Comparison of ENCODE assay signal across 23 mouse cellular contexts in the genomic region with DNA sequence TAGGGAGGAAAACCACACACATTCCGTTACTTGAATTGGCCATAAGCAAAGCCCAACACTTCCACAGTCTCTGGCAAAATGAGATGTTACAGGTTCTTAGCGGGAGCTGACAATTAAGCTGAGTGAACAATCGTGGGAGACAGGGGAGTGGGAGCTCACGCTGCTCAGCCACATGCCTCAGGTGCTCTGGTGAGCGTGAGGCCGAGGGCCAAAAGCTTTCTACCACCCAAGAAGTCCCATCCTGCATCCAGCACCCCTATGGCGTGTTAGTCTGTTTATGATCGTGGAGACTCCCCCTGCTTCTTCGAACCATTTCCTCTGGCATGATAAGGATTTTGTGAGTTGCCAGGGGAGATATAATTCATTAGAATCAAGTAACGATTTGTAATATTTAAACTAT.
DNase-seq lines count a peak whose midpoint lies in the region; ATAC-seq and TF ChIP-seq lines count a peak whose summit lies in the region.
"Had no signal": no experiment of that assay in that cellular context is flagged by ENCODE, and none has a peak within 500 bp of the region (broad histone marks: within the 10 kb centered on the region; RNA-seq: fewer than 3 reads in every experiment).

No protein-coding gene starts in this region.

- H3K27ac ChIP-seq in kidney, embryonic 15.5 days, result peak overlapping the region; percentile 48; the same call in 1 of the 2 replicates
- H3K27ac ChIP-seq in midbrain, embryonic 16.5 days (ENCODE audit: low read length), result no peak overlapping the region
- no peak overlapping the region for H3K27ac ChIP-seq in midbrain, embryonic 15.5 days
- H3K27ac ChIP-seq in midbrain, postnatal 0 days (ENCODE audit: low read depth, low read length), result no peak overlapping the region
- H3K27ac ChIP-seq: embryonic facial prominence, embryonic 15.5 days; forebrain, embryonic 15.5 days; hindbrain, embryonic 12.5 days; left cerebral cortex, adult 2 months; limb, embryonic 10.5 days; liver, embryonic 15.5 days; macrophage had no signal

- no peak for TF ChIP-seq CTCF in midbrain, postnatal 0 days (IDR thresholded peaks at IDR 0.05)

- no peak for DNase-seq in kidney, postnatal 10 days
- DNase-seq in cerebellum, adult 9-10 months, result peak; percentile 55
- peak; percentile 37 for DNase-seq in midbrain, postnatal 0 days (ENCODE audit: low spot score)
- no peak for DNase-seq in layer of hippocampus, adult 18-20 months (ENCODE audit: low spot score in 2 of 2)
- DNase-seq in heart, postnatal 25 days (ENCODE audit: low spot score), result no peak
- DNase-seq: adrenal gland, postnatal 25 days; kidney, adult 2 months; liver; thymus, adult 18-20 months; thymus, postnatal 4 days had no signal

- H3K27me3 ChIP-seq in kidney, embryonic 15.5 days, result peaks cover 3% of the 10 kb centered on the region; the same call in 1 of the 2 replicates
- H3K27me3 ChIP-seq in midbrain, embryonic 16.5 days (ENCODE audit: control insufficient read depth, insufficient read depth, low read depth, low read length), result no peaks in the 10 kb centered on the region
- no peaks in the 10 kb centered on the region for H3K27me3 ChIP-seq in midbrain, embryonic 15.5 days (replicated peaks)
- no peaks in the 10 kb centered on the region for H3K27me3 ChIP-seq in midbrain, postnatal 0 days (ENCODE audit: insufficient read depth, low read length)
- H3K27me3 ChIP-seq: forebrain, embryonic 15.5 days; hindbrain, embryonic 12.5 days; liver, embryonic 15.5 days had no signal

- peaks cover 43% of the 10 kb centered on the region for H3K4me1 ChIP-seq in kidney, embryonic 15.5 days
- peaks cover 23% of the 10 kb centered on the region for H3K4me1 ChIP-seq in midbrain, embryonic 16.5 days (ENCODE audit: control insufficient read depth, insufficient read depth, low read length)
- peaks cover 29% of the 10 kb centered on the region for H3K4me1 ChIP-seq in midbrain, embryonic 15.5 days
- peaks cover 7% of the 10 kb centered on the region; the same call in 1 of the 2 replicates for H3K4me1 ChIP-seq in midbrain, postnatal 0 days (ENCODE audit: insufficient read depth, low read length)
- H3K4me1 ChIP-seq: embryonic facial prominence, embryonic 15.5 days; liver, embryonic 15.5 days had no signal

- H3K36me3 ChIP-seq in kidney, embryonic 15.5 days, result no peaks in the 10 kb centered on the region
- H3K36me3 ChIP-seq in midbrain, embryonic 16.5 days (ENCODE audit: control insufficient read depth, insufficient read depth, low read length), result no peaks in the 10 kb centered on the region
- H3K36me3 ChIP-seq in midbrain, embryonic 15.5 days (replicated peaks), result no peaks in the 10 kb centered on the region
- no peaks in the 10 kb centered on the region for H3K36me3 ChIP-seq in midbrain, postnatal 0 days (ENCODE audit: insufficient read depth, low read length)
- H3K36me3 ChIP-seq: embryonic facial prominence, embryonic 15.5 days; forebrain, embryonic 15.5 days; hindbrain, embryonic 12.5 days; limb, embryonic 10.5 days; liver, embryonic 15.5 days had no signal

- no peaks in the 10 kb centered on the region for H3K9me3 ChIP-seq in kidney, embryonic 15.5 days (replicated peaks)
- no peaks in the 10 kb centered on the region for H3K9me3 ChIP-seq in midbrain, embryonic 16.5 days (replicated peaks; ENCODE audit: control insufficient read depth, low read length, poor library complexity, severe bottlenecking)
- no peaks in the 10 kb centered on the region for H3K9me3 ChIP-seq in midbrain, embryonic 15.5 days
- H3K9me3 ChIP-seq in midbrain, postnatal 0 days (ENCODE audit: low read length), result no peaks in the 10 kb centered on the region
- H3K9me3 ChIP-seq: embryonic facial prominence, embryonic 15.5 days; forebrain, embryonic 15.5 days; hindbrain, embryonic 12.5 days; limb, embryonic 10.5 days; liver, embryonic 15.5 days had no signal

- H3K9ac ChIP-seq in kidney, embryonic 15.5 days, result no peak overlapping the region
- no peak overlapping the region for H3K9ac ChIP-seq in midbrain, embryonic 16.5 days (ENCODE audit: low read depth, low read length)
- H3K9ac ChIP-seq in midbrain, embryonic 15.5 days, result no peak overlapping the region
- H3K9ac ChIP-seq in midbrain, postnatal 0 days (replicated peaks; ENCODE audit: low read length, poor library complexity, severe bottlenecking), result no peak overlapping the region
- H3K9ac ChIP-seq: embryonic facial prominence, embryonic 15.5 days; forebrain, embryonic 15.5 days; hindbrain, embryonic 12.5 days; liver, embryonic 15.5 days had no signal

- 22% methylated on average over 10 of the region's 10 CpGs for WGBS in kidney, embryonic 15.5 days
- 59% methylated on average over 10 of the region's 10 CpGs for WGBS in midbrain, embryonic 16.5 days
- WGBS in midbrain, embryonic 15.5 days, result 54% methylated on average over 10 of the region's 10 CpGs
- 44% methylated on average over 10 of the region's 10 CpGs for WGBS in midbrain, postnatal 0 days

- intact Hi-C loops in heart, postnatal 25 days (cut with DNase I), result no loop called here

- no peak overlapping the region for H3K4me2 ChIP-seq in kidney, embryonic 15.5 days
- H3K4me2 ChIP-seq in midbrain, embryonic 16.5 days (ENCODE audit: low read length), result no peak overlapping the region
- H3K4me2 ChIP-seq in midbrain, embryonic 15.5 days, result no peak overlapping the region
- no peak overlapping the region for H3K4me2 ChIP-seq in midbrain, postnatal 0 days (ENCODE audit: low read depth, low read length, poor library complexity, severe bottlenecking)
- H3K4me2 ChIP-seq: embryonic facial prominence, embryonic 15.5 days; forebrain, embryonic 15.5 days; heart, embryonic 11.5 days; hindbrain, embryonic 12.5 days; liver, embryonic 15.5 days had no signal

- 0 out of 2 replicates have a peak, but pooled peaks have one; percentile 27 for ATAC-seq in kidney, embryonic 15.5 days (replicated peaks; ENCODE audit: low FRiP score)
- ATAC-seq in midbrain, embryonic 16.5 days, result peak; percentile 29; the same call in 1 of the 2 replicates
- no peak for ATAC-seq in midbrain, embryonic 15.5 days (replicated peaks)
- ATAC-seq in midbrain, postnatal 0 days (ENCODE audit: low FRiP score), result no peak
- ATAC-seq: CD4-positive, CD25-positive, alpha-beta regulatory T cell, adult 4 months; forebrain, embryonic 15.5 days had no signal

- no peak overlapping the region for H3K4me3 ChIP-seq in kidney, embryonic 15.5 days (replicated peaks)
- no peak overlapping the region for H3K4me3 ChIP-seq in midbrain, embryonic 16.5 days (ENCODE audit: low read depth, low read length)
- no peak overlapping the region for H3K4me3 ChIP-seq in midbrain, embryonic 15.5 days
- H3K4me3 ChIP-seq in midbrain, postnatal 0 days (ENCODE audit: low read depth, low read length), result no peak overlapping the region
- H3K4me3 ChIP-seq: embryonic facial prominence, embryonic 15.5 days; forebrain, embryonic 15.5 days; hindbrain, embryonic 12.5 days; left cerebral cortex, adult 2 months; limb, embryonic 10.5 days; liver, embryonic 15.5 days; myocyte had no signal

Comparison
In these comparisons a context has a peak if more than half of its experiments do, and no peak if none do; other contexts are left out.
1. ATAC-seq: peak in kidney, embryonic 15.5 days (single experiment) and midbrain, embryonic 16.5 days (single experiment); none in midbrain, embryonic 15.5 days (single experiment) and midbrain, postnatal 0 days (single experiment).
2. DNase-seq: peak in cerebellum, adult 9-10 months (single experiment) and midbrain, postnatal 0 days (single experiment); none in kidney, postnatal 10 days (single experiment), layer of hippocampus, adult 18-20 months (0 of 2) and heart, postnatal 25 days (single experiment).